Comparison of ENCODE assay signal across 8 mouse cellular contexts in the genomic region with DNA sequence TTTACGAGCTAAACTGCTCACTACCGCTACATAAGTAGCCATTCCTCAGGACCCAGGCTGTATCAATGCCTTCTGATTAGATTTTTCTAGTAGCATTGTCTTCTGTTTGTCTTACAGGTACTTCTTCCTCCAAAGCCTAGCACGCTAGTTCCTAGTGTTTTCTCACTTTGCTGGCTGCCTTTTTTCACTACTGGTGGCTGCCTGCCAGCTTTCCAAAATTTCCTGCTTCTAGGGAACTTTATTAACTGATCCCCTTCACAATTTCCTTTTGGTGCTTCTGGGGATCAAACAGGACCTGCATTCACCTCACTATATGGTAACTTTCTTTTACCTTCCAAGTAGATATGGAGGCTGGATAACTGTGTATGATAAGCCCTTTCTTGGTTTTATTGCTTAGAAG. TPM values are rescaled to one million over a fixed set of nuclear protein-coding genes. Genes with fewer than 3 reads are reported as not detected.
DNase-seq lines count a peak whose midpoint lies in the region; ATAC-seq and TF ChIP-seq lines count a peak whose summit lies in the region.

No protein-coding gene starts in this region.

- no peak for TF ChIP-seq CTCF in liver, adult 2 months (IDR thresholded peaks at IDR 0.05; ENCODE audit: low read depth, low read length)

- H3K27me3 ChIP-seq in liver, adult 2 months (ENCODE audit: control insufficient read depth, insufficient read depth, low read length), result no peaks in the 10 kb centered on the region
- no peaks in the 10 kb centered on the region for H3K27me3 ChIP-seq in forebrain, embryonic 10.5 days (ENCODE audit: poor library complexity, severe bottlenecking)
- no peaks in the 10 kb centered on the region for H3K27me3 ChIP-seq in neural tube, embryonic 13.5 days

- no peak for TF ChIP-seq POLR2A in liver, adult 2 months (IDR thresholded peaks at IDR 0.05; ENCODE audit: extremely low read depth, insufficient read depth, low read length)

- H3K27ac ChIP-seq in liver, adult 2 months (replicated peaks; ENCODE audit: insufficient read depth, low read depth, low read length), result no peak overlapping the region
- 0 out of 2 replicates have a peak overlapping the region, but pooled peaks have one; percentile 96 for H3K27ac ChIP-seq in forebrain, embryonic 10.5 days
- H3K27ac ChIP-seq in neural tube, embryonic 13.5 days (replicated peaks), result no peak overlapping the region

- no peak for ATAC-seq in neural tube, embryonic 13.5 days (ENCODE audit: low read depth)

- peaks cover 12% of the 10 kb centered on the region for H3K4me1 ChIP-seq in liver, adult 2 months (ENCODE audit: control insufficient read depth, insufficient read depth, low read length)
- H3K4me1 ChIP-seq in forebrain, embryonic 10.5 days, result peaks cover 36% of the 10 kb centered on the region
- H3K4me1 ChIP-seq in neural tube, embryonic 13.5 days (replicated peaks), result peaks cover 43% of the 10 kb centered on the region

- WGBS in liver, adult 2 months, result 16% methylated on average over 3 of the region's 3 CpGs
- 71% methylated on average over 3 of the region's 3 CpGs for WGBS in forebrain, embryonic 10.5 days
- 56% methylated on average over 3 of the region's 3 CpGs for WGBS in neural tube, embryonic 13.5 days

- peak overlapping the region; percentile 96 for H3K4me2 ChIP-seq in neural tube, embryonic 13.5 days

- H3K79me2 ChIP-seq in liver, adult 2 months (ENCODE audit: control insufficient read depth, insufficient read depth, low read length), result peaks cover 14% of the 10 kb centered on the region; the same call in 1 of the 2 replicates

- H3K9me3 ChIP-seq in forebrain, embryonic 10.5 days, result no peaks in the 10 kb centered on the region
- no peaks in the 10 kb centered on the region for H3K9me3 ChIP-seq in neural tube, embryonic 13.5 days

- peaks cover 20% of the 10 kb centered on the region for H3K36me3 ChIP-seq in liver, adult 2 months (ENCODE audit: control insufficient read depth, insufficient read depth, low read length)
- H3K36me3 ChIP-seq in forebrain, embryonic 10.5 days (replicated peaks), result peaks cover 74% of the 10 kb centered on the region
- H3K36me3 ChIP-seq in neural tube, embryonic 13.5 days, result peaks cover 40% of the 10 kb centered on the region

- H3K9ac ChIP-seq in liver, adult 2 months (ENCODE audit: low read depth, low read length), result peak overlapping the region; percentile 34; the same call in 1 of the 2 replicates
- H3K9ac ChIP-seq in neural tube, embryonic 13.5 days, result peak overlapping the region; percentile 95

- H3K4me3 ChIP-seq in liver, adult 2 months (ENCODE audit: insufficient read depth, low read depth, low read length), result peak overlapping the region; percentile 71; the same call in 1 of the 2 replicates
- H3K4me3 ChIP-seq in forebrain, embryonic 10.5 days, result peak overlapping the region; percentile 94
- peak overlapping the region; percentile 98 for H3K4me3 ChIP-seq in neural tube, embryonic 13.5 days

- peak; percentile 24 for DNase-seq in liver, adult 2 months (ENCODE audit: extremely low read depth, low read depth, low spot score)
- DNase-seq in liver, result no peak
- DNase-seq in forebrain, embryonic 10.5 days (ENCODE audit: extremely low spot score, low spot score), result no peak
- DNase-seq in kidney, postnatal 4 days, result peak; percentile 36 to 45
- no peak for DNase-seq in retina, embryonic 14.5 days (ENCODE audit: low spot score)
- no peak for DNase-seq in right cerebral cortex, postnatal 36 days (ENCODE audit: low spot score in 2 of 2)
- DNase-seq in thymus, adult 18-20 months, result no peak

RNA-seq across cellular contexts. Expression of gene Ganab, which starts 1.2 kb away (rescaled TPM):
- total RNA-seq in liver, adult 2 months (2014; rRNA removed), result 111 and 132 TPM in 2 replicates
- polyA plus RNA-seq in liver, adult 2 months (2012; rRNA removed), result 127 and 140 TPM in 2 replicates
- polyA plus RNA-seq in forebrain, embryonic 10.5 days (2016; fragmentation: Nextera tagmentation; extraction: Ambion mirVana), result 118 and 121 TPM in 2 replicates
- polyA plus RNA-seq in neural tube, embryonic 13.5 days (2015; fragmentation: Nextera tagmentation; extraction: Ambion mirVana), result 89.4 and 101 TPM in 2 replicates

RNA-seq across cellular contexts. Expression of gene Ints5, which starts 6.3 kb away (rescaled TPM):
- total RNA-seq in liver, adult 2 months (2014; rRNA removed), result 3.8 and 5.6 TPM in 2 replicates
- 13.2 and 15.9 TPM in 2 replicates for polyA plus RNA-seq in liver, adult 2 months (2012; rRNA removed)
- 59.9 and 61.4 TPM in 2 replicates for polyA plus RNA-seq in forebrain, embryonic 10.5 days (2016; fragmentation: Nextera tagmentation; extraction: Ambion mirVana)
- polyA plus RNA-seq in neural tube, embryonic 13.5 days (2015; fragmentation: Nextera tagmentation; extraction: Ambion mirVana), result 31.7 and 36.2 TPM in 2 replicates

RNA-seq across cellular contexts. Expression of gene Gm49416, which starts 10.4 kb away (rescaled TPM):
- total RNA-seq in liver, adult 2 months (2014; rRNA removed), result 3.4 TPM in 1 of 2 replicates, not detected in the other
- polyA plus RNA-seq in liver, adult 2 months (2012; rRNA removed), result 1.1 TPM in 1 of 2 replicates, not detected in the other
- 0.20 and 0.37 TPM in 2 replicates for polyA plus RNA-seq in forebrain, embryonic 10.5 days (2016; fragmentation: Nextera tagmentation; extraction: Ambion mirVana)
- 0.27 TPM in 1 of 2 replicates, not detected in the other for polyA plus RNA-seq in neural tube, embryonic 13.5 days (2015; fragmentation: Nextera tagmentation; extraction: Ambion mirVana)

RNA-seq across cellular contexts. Expression of gene 1810009A15Rik, which starts 10.4 kb away (rescaled TPM):
- total RNA-seq in liver, adult 2 months (2014; rRNA removed), result 23.5 and 34.0 TPM in 2 replicates
- polyA plus RNA-seq in liver, adult 2 months (2012; rRNA removed), result 10.8 and 13.6 TPM in 2 replicates
- polyA plus RNA-seq in forebrain, embryonic 10.5 days (2016; fragmentation: Nextera tagmentation; extraction: Ambion mirVana), result 178 and 183 TPM in 2 replicates
- 55.6 and 58.8 TPM in 2 replicates for polyA plus RNA-seq in neural tube, embryonic 13.5 days (2015; fragmentation: Nextera tagmentation; extraction: Ambion mirVana)

RNA-seq across cellular contexts. Expression of gene Gm49403, which starts 15.3 kb away (rescaled TPM):
- total RNA-seq in liver, adult 2 months (2014; rRNA removed), result not detected in 2 replicates
- not detected in 2 replicates for polyA plus RNA-seq in liver, adult 2 months (2012; rRNA removed)
- not detected in 2 replicates for polyA plus RNA-seq in forebrain, embryonic 10.5 days (2016; fragmentation: Nextera tagmentation; extraction: Ambion mirVana)
- not detected in 2 replicates for polyA plus RNA-seq in neural tube, embryonic 13.5 days (2015; fragmentation: Nextera tagmentation; extraction: Ambion mirVana)

Comparison
In these comparisons a context has a peak if more than half of its experiments do, and no peak if none do; other contexts are left out.
1. DNase-seq: peak in liver, adult 2 months (single experiment) and kidney, postnatal 4 days (2 of 2); none in liver (single experiment), forebrain, embryonic 10.5 days (single experiment), retina, embryonic 14.5 days (single experiment), right cerebral cortex, postnatal 36 days (0 of 2) and thymus, adult 18-20 months (0 of 2).
2. Peak in every context shown above with its lines, with median percentiles within 50 percentile points of each other: H3K4me3 ChIP-seq.